Mouse (Mus musculus) adrenal gland, postnatal 14 days (tissue): ENCODE results near the gene Vmn1r121. TPM values are rescaled to one million over a fixed set of nuclear protein-coding genes. Genes with fewer than 3 reads are reported as not detected.
"Not testable (repeated sequence)": the region's sequence is repeated elsewhere in the genome, so short reads cannot be mapped to it uniquely, and the experiment has no call there.

ENCODE experiments used
- DNase-seq: peaks from one replicate; pipeline ENCODE4 v3.0.0; 2021; ENCODE audit warnings: mixed read lengths
- long read RNA-seq, 2 experiments: library from polyadenylated mRNA; stranded (forward); transcript quantifications; one replicate each; pipeline ENCODE4 v2.0.0; 2021
- total RNA-seq: library from RNA; stranded (reverse); gene quantifications from 2 replicates; pipeline ENCODE4 v1.2.3, GENCODE M21; 2021

Vmn1r121 gene
- not detected in 2 replicates for total RNA-seq
- long read RNA-seq, experiment 1: 0 reads
- long read RNA-seq, experiment 2: 0 reads

GRCm38 (mm10) chr7:21098413-21098812, at the start of gene Vmn1r121:
Gene Vmn1r121, minus strand, starts transcription at chr7:21098513.
- not testable (repeated sequence) for DNase-seq

GRCm38 (mm10) chr7:21134028-21134427, 35.7 kb upstream of the Vmn1r121 start, which contains the start of gene Vmn1r122:
Gene Vmn1r122, minus strand, starts transcription at chr7:21134128.
- DNase-seq: not testable (repeated sequence)

DNA sequence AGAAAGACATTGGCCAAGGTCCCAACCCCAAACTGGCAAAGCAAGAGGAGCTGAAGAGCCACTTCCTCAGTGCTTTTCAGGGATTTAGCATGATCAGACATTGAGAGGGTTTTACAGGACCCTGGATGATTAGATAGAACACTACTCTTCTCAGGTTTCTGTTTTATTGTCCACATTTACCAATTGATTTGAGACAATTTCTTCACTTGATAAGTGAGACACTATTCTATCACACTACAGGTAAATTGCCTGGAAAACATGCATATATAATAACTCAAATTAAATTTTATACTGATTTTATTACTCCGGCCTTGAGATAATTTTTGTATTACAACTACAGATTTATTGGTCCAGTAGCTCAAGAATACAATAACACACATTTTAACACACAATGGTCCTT, 44.6 kb downstream of the Vmn1r121 start, which contains the start of gene Vmn1r120:
Gene Vmn1r120, minus strand, starts transcription at position 101 of the 400 bp plus-strand sequence.
- DNase-seq: not testable (repeated sequence)

Other genes starting within 250 kb of the Vmn1r121 start
- not detected in 2 replicates for gene Vmn1r116, start 226.3 kb downstream of the Vmn1r121 start, total RNA-seq
- not detected in 2 replicates for gene Vmn1r117, start 214.4 kb downstream of the Vmn1r121 start, total RNA-seq
- gene Vmn1r118, start 186.2 kb downstream of the Vmn1r121 start, total RNA-seq: not detected in 2 replicates
- not detected in 2 replicates for gene Vmn1r119, start 86.1 kb downstream of the Vmn1r121 start, total RNA-seq
- gene Vmn1r120, start 44.7 kb downstream of the Vmn1r121 start, total RNA-seq: not detected in 2 replicates
- gene Vmn1r122, start 35.6 kb upstream of the Vmn1r121 start, total RNA-seq: not detected in 2 replicates
- gene Vmn1r123, start 63.7 kb upstream of the Vmn1r121 start, total RNA-seq: not detected in 2 replicates
- not detected in 2 replicates for gene Gm5157, start 91.9 kb upstream of the Vmn1r121 start, total RNA-seq
- not detected in 2 replicates for gene Vmn1r124, start 162.1 kb upstream of the Vmn1r121 start, total RNA-seq
- not detected in 2 replicates for gene Vmn1r125, start 173.7 kb upstream of the Vmn1r121 start, total RNA-seq
- not detected in 2 replicates for gene Vmn1r126, start 203.0 kb upstream of the Vmn1r121 start, total RNA-seq
- not detected in 2 replicates for gene Vmn1r127, start 221.3 kb upstream of the Vmn1r121 start, total RNA-seq